Mouse (Mus musculus) heart, embryonic 13.5 days (tissue): ENCODE measurements around the gene Sipa1l2. TPM values are rescaled to one million over a fixed set of nuclear protein-coding genes. Genes with fewer than 3 reads are reported as not detected.
A peak's percentile ranks its signal among the peaks of the same experiment; 100 is the strongest.

Experiments used
- ATAC-seq: fragments of 200-750 bp; cut with Nextera tagmentation; 2 replicates; pipeline ENCODE4 v1.8.0; 2017; ENCODE audit warnings: moderate TSS enrichment; ENCODE audit not compliant: insufficient number of reproducible peaks, low FRiP score, low TSS enrichment; ENCODE audit errors: extremely low read depth
- H3K27ac ChIP-seq: fragments of 300-500 bp; sonication (generic); replicated peaks from 2 replicates; pipeline ENCODE4 v1.5.1; 2015; ENCODE audit warnings: moderate library complexity, mild to moderate bottlenecking, inconsistent platforms
- H3K27me3 ChIP-seq: fragments of 300-500 bp; sonication (generic); replicated peaks from 2 replicates; pipeline ENCODE4 v1.6.1; 2015; ENCODE audit warnings: mild to moderate bottlenecking, inconsistent platforms
- H3K36me3 ChIP-seq: fragments of 300-500 bp; sonication (generic); 2 replicates; pipeline ENCODE4 v1.6.1; 2015; ENCODE audit warnings: mild to moderate bottlenecking, inconsistent platforms
- H3K4me1 ChIP-seq: fragments of 300-500 bp; sonication (generic); 2 replicates; pipeline ENCODE4 v1.6.1; 2015; ENCODE audit warnings: inconsistent platforms
- H3K4me2 ChIP-seq: fragments of 300-500 bp; sonication (generic); 2 replicates; pipeline ENCODE4 v1.6.1; 2015; ENCODE audit warnings: inconsistent platforms, mild to moderate bottlenecking, moderate library complexity
- H3K4me3 ChIP-seq: fragments of 300-500 bp; sonication (generic); 2 replicates; pipeline ENCODE4 v1.5.1; 2015; ENCODE audit warnings: moderate library complexity, mild to moderate bottlenecking, inconsistent platforms
- H3K9ac ChIP-seq: fragments of 300-500 bp; sonication (generic); 2 replicates; pipeline ENCODE4 v1.6.1; 2015; ENCODE audit warnings: inconsistent platforms, mild to moderate bottlenecking, moderate library complexity
- H3K9me3 ChIP-seq: fragments of 300-500 bp; sonication (generic); 2 replicates; pipeline ENCODE4 v1.6.1; 2016; ENCODE audit warnings: inconsistent platforms
- WGBS: fragments of 180-500 bp; shearing (Covaris S2); methylation state at CpG from one replicate; pipeline ENCODE4 v1.1.7; 2015; ENCODE audit warnings: mixed read lengths; 5-methylcytosine and 5-hydroxymethylcytosine counted together
- polyA plus RNA-seq: library from polyadenylated mRNA; unstranded; fragments of >200 nt; fragmentation: Nextera tagmentation; extraction: Ambion mirVana; gene quantifications from 2 replicates; pipeline ENCODE4 v1.2.1, GENCODE M21; 2015

Gene Sipa1l2
- polyA plus RNA-seq, 1 experiment from 2014 or later: 19.7 TPM

DNA sequence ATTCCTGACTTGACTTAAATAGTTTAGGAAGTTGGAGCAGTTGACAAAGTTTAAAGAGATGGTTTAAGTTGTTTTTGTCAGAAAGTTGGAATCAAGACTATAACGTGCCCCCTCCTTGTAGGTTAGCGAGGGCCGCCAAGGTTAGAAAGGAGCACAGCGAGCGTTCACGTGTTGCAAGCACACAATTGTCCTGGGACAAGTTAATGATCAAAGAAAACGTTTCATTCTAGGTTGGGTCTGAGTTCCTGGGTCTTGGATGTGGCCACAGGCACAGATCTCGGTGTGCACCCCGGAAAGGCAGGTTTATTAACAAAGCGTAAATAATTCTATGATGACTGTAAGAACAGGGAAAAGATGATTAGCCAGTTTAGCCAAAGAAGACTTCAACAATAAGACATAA, 190.5 kb downstream of the Sipa1l2 start:
- Histone ChIP-seq H3K9ac (no peak overlapping the region), H3K27me3 (no peaks in the 10 kb centered on the region), H3K4me3 (no peak overlapping the region), H3K4me2 (no peak overlapping the region), H3K27ac (no peak overlapping the region), H3K4me1 (peaks cover 7% of the 10 kb centered on the region; the same call in 1 of the 2 replicates), H3K36me3 (no peaks in the 10 kb centered on the region), H3K9me3 (no peaks in the 10 kb centered on the region)
- WGBS: 83% methylated on average over 10 of the region's 10 CpGs
- ATAC-seq: no peak

DNA sequence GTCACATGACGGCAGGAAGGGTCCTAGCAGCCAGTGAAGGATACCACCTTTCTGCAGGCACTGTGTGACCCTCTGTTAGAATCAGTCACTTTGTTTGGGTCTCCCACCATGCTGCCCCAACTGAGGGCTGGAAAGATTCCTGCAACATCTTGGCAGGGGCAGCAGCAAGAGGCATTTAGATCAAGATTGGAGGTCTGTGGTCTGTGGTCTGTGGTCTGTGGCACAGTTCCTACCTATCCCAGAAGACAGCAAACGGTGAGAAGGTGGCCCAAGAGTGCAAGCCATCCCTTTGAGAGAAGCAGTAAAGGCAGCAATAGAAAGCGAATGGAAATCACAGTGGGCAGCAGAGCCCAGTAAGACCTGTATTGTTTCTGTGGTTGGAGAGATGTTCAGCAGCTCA, 191.9 kb downstream of the Sipa1l2 start:
- Histone ChIP-seq H3K4me1 (peaks cover 7% of the 10 kb centered on the region; the same call in 1 of the 2 replicates), H3K9me3 (no peaks in the 10 kb centered on the region), H3K4me2 (no peak overlapping the region), H3K9ac (no peak overlapping the region), H3K27ac (no peak overlapping the region), H3K4me3 (no peak overlapping the region), H3K27me3 (no peaks in the 10 kb centered on the region), H3K36me3 (no peaks in the 10 kb centered on the region)
- WGBS: 87% methylated on average over 3 of the region's 3 CpGs
- no peak for ATAC-seq

DNA sequence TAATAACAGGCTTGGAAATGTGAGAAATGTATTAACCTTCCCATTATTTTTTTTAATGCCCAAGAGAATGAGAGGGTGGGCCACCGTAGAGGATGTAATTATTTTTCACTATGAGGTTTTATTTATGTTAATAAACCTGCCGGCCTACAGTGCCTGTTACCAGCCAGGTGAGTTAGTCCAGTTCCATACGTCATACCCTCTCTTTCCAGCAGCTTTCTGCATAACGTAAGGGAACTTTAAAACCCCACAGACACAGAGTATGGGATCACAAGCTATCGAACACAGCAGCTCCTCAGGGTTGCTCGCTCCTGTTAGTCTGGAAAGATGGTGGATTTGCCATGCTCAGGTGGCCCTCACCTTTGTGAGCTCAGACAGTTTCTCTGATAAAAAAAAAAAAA, 193.2 kb downstream of the Sipa1l2 start:
- Histone ChIP-seq H3K27ac (no peak overlapping the region), H3K36me3 (no peaks in the 10 kb centered on the region), H3K27me3 (no peaks in the 10 kb centered on the region), H3K4me1 (peaks cover 1% of the 10 kb centered on the region; the same call in 1 of the 2 replicates), H3K4me3 (no peak overlapping the region), H3K9ac (no peak overlapping the region), H3K9me3 (no peaks in the 10 kb centered on the region), H3K4me2 (no peak overlapping the region)
- no peak for ATAC-seq
- WGBS: 77% methylated on average over 6 of the region's 6 CpGs

DNA sequence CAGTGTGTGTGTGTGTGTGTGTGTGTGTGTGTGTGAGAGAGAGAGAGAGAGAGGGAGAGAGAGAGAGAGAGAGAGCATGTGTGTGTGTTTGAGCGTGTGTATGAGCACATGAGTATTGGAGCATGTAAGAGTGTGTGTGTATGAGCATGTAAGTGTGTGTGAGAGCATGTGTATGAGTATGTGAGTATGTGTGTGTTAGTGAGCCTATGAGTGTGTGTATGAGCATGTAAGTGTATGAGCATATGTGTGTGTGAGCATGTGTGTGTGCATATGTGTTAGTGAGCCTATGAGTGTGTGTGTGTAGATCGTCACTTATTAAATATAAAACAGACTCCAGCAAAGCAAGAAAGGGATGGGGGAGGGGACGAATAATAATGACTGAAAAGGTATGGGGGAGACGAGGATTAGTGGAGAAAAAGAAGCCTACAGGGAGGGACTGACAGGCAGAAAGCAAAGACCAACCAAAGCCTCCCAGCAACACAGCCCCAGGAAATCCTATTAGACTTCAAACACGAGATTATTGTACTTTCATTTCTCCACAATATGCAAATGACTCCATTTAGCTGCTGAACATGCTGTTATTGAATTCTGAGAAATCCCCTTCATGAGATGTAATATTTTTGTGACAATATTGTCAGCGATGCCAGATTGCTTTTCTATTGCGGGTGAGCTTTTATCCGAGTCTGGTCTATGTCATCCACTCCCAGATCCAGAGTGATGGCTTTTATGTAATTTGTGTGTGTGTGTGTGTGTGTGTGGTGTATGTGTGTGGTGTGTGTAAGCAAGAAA, 193.8 kb downstream of the Sipa1l2 start:
- WGBS: 65% methylated on average over 8 of the region's 8 CpGs
- Histone ChIP-seq H3K4me3 (no peak overlapping the region), H3K27me3 (no peaks in the 10 kb centered on the region), H3K9ac (no peak overlapping the region), H3K4me2 (no peak overlapping the region), H3K9me3 (no peaks in the 10 kb centered on the region), H3K36me3 (no peaks in the 10 kb centered on the region), H3K4me1 (peaks cover 4% of the 10 kb centered on the region), H3K27ac (no peak overlapping the region)
- no peak for ATAC-seq

DNA sequence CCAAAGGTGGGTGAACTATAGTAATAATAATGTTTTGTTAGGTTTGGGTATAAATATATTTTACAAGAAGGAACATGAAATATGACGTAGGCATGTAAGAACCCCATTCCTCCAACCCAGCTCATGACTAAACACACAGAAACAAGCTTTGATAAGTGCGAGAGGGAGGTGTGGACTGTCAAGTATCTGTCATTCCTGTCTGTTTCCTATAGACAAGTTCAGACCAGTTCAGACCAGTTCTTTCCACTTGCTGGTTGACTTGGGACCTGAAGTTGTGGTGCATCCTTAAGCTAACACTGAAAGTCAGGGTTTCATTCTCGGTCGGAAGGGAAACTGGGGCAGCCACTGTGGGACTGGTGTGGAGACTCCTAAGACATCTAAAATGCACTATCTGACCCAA, 197.0 kb downstream of the Sipa1l2 start:
- ATAC-seq: no peak
- no peak overlapping the region for H3K4me3 ChIP-seq
- H3K27ac ChIP-seq: no peak overlapping the region
- H3K9ac ChIP-seq: no peak overlapping the region
- no peak overlapping the region for H3K4me2 ChIP-seq
- 71% methylated on average over 4 of the region's 4 CpGs for WGBS
- no peaks in the 10 kb centered on the region for H3K36me3 ChIP-seq
- H3K27me3 ChIP-seq: no peaks in the 10 kb centered on the region
- peaks cover 33% of the 10 kb centered on the region for H3K4me1 ChIP-seq
- H3K9me3 ChIP-seq: no peaks in the 10 kb centered on the region

DNA sequence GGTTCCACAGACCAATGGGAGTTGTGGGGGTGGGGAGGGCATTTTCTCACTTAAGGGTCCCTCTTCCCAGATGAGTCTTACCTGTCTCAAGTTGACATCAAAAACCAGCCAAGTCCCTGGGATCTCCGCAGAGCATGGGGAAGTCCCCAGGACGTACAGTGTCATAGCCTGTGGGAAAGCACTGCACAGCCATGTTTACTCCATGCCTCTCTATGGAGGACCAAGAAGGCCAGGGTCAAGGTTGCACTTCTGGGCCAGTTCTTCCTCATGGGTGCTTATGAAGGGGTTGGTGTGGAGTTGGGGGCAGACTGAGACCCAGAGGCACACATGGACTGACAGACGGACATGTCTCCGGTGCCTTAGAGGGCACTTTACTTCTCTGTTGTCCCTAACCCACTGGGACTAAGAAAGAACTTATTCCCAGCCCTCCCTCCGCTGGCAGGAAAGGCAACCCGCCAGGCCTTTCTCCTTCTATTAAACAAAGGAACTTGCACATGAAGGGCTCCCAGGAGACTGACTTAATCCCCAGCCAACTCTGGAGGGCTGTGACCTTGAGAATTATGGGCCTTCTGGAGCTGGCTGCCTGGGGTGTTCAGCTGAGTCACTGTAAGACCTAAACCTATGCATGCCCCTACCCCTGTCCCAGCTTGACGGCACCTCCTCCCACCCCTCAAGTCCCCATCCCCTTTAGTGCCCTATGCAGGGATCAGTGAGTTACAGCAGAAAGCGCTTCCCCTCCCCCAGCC, 199.9 kb downstream of the Sipa1l2 start:
- no peak overlapping the region for H3K4me3 ChIP-seq
- no peaks in the 10 kb centered on the region for H3K9me3 ChIP-seq
- peak overlapping the region; percentile 52; the same call in 1 of the 2 replicates for H3K9ac ChIP-seq
- H3K27me3 ChIP-seq: no peaks in the 10 kb centered on the region
- ATAC-seq: no peak
- H3K4me2 ChIP-seq: no peak overlapping the region
- 60% methylated on average over 8 of the region's 8 CpGs for WGBS
- H3K4me1 ChIP-seq: peaks cover 50% of the 10 kb centered on the region
- peak overlapping the region; percentile 73 for H3K27ac ChIP-seq
- no peaks in the 10 kb centered on the region for H3K36me3 ChIP-seq

DNA sequence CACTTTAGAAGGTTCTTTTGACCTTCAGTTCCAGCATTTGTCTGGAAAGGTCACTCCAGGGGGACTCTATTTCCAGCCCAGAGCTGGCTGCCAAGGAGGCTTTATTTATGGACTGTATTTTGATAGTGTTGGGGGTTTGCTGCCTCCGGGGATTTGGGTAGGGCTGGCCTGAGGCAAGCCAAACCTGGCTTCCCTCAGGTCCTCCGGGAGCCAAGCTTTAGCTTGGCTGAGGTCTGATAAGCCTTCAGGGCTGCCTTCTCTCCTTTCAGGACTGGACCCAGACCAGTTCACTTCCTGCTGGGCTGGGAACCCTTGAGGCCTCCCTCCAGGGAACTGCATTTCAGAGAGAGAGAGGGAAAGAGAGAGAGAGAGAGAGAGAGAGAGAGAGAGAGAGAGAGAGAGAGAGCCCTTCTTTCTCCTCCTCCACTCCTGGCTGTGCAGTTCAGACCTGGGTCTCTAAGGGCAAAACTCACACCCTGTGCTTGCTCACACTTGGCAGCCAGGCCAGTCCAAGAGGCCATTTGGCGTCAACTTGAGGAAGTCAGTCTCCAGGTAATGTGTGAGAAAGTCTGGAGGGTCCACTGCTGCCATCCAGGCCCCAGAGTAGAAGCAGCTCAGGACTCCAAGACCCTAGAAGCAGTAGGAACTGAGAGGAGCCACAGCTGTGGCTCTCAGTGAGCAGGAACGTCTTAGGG, 201.1 kb downstream of the Sipa1l2 start:
- H3K4me2 ChIP-seq: no peak overlapping the region
- no peaks in the 10 kb centered on the region for H3K36me3 ChIP-seq
- H3K4me1 ChIP-seq: peaks cover 56% of the 10 kb centered on the region
- H3K4me3 ChIP-seq: no peak overlapping the region
- no peaks in the 10 kb centered on the region for H3K9me3 ChIP-seq
- H3K27me3 ChIP-seq: no peaks in the 10 kb centered on the region
- ATAC-seq: peak; percentile 16; the same call in 1 of the 2 replicates
- H3K27ac ChIP-seq: peak overlapping the region; percentile 96
- peak overlapping the region; percentile 33 for H3K9ac ChIP-seq
- WGBS: 22% methylated on average over 4 of the region's 4 CpGs

Other genes with a start within 250 kb of the Sipa1l2 start
- gene Map10, start 100.0 kb upstream of the Sipa1l2 start, polyA plus RNA-seq: 4.9 and 5.9 TPM in 2 replicates
- gene Ntpcr, start 160.2 kb upstream of the Sipa1l2 start, polyA plus RNA-seq: 25.7 and 25.9 TPM in 2 replicates